Mouse (Mus musculus) liver, adult 2 months (tissue): ENCODE results near the gene Slc6a5.

Experiments
- CTCF ChIP-seq: fragments of 200-500 bp; IDR thresholded peaks from 2 replicates; pipeline ENCODE4 v1.5.1; 2011; ENCODE audit warnings: low read depth, low read length, control low read depth
- POLR2A ChIP-seq: fragments of 200-500 bp; IDR thresholded peaks from 2 replicates; pipeline ENCODE4 v1.6.1; 2011; ENCODE audit warnings: low read length, control low read depth; ENCODE audit not compliant: insufficient read depth; ENCODE audit errors: extremely low read depth

GRCm38 (mm10) chr7:49929999-49930398 lies 20.1 kb downstream of the Slc6a5 start:
- TF ChIP-seq POLR2A, result no peak
- no peak for TF ChIP-seq CTCF
